Comparison of ENCODE assay signal across 14 mouse cellular contexts in the genomic region with DNA sequence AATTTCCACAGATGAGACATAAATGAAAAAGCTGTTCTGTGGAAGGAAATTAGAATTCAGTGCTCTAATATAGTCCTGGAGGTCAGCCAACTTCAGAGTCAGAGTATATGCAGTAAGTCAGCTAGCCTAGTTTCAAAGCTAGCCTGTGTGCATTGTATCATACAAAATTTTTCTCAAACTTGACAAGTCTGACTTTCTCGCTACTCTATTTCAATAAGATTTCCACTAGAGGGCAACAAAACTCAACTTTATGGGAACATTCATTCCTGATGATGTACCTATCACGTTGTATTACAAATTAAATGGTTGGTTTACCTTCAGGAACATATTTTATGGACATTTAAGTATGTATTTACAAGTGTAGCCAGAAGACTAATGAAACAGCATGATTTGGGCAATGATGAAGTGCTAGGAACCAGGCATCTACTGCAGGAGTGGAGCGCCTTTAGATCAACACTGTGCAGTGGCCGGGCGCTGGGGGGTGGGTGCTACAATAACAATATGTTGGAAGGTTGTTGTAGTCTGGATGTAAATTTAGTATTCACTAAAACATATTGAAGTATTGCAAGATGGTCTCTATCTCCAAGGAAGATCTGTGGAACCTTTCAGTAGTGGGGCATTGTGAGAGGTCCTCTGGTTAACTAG. TPM values are rescaled to one million over a fixed set of nuclear protein-coding genes. Genes with fewer than 3 reads are reported as not detected.
DNase-seq lines count a peak whose midpoint lies in the region; ATAC-seq and TF ChIP-seq lines count a peak whose summit lies in the region.
"Had no signal": no experiment of that assay in that cellular context is flagged by ENCODE, and none has a peak within 500 bp of the region (broad histone marks: within the 10 kb centered on the region; RNA-seq: fewer than 3 reads in every experiment).

No protein-coding gene starts in this region.

- peak; percentile 20; the same call in 1 of the 2 replicates for ATAC-seq in forebrain, embryonic 12.5 days (ENCODE audit: low FRiP score)
- ATAC-seq in forebrain, embryonic 11.5 days (replicated peaks; ENCODE audit: low FRiP score) = no peak
- peak; percentile 63; the same call in 1 of the 2 replicates for ATAC-seq in lung, embryonic 14.5 days (ENCODE audit: insufficient read depth)
- no peak for ATAC-seq in embryonic facial prominence, embryonic 14.5 days (ENCODE audit: low read depth)
- ATAC-seq in midbrain, postnatal 0 days (ENCODE audit: low FRiP score) = no peak

- no peak overlapping the region for H3K9ac ChIP-seq in forebrain, embryonic 12.5 days
- H3K9ac ChIP-seq in forebrain, embryonic 11.5 days (ENCODE audit: low read length) = no peak overlapping the region
- H3K9ac ChIP-seq in lung, embryonic 14.5 days = no peak overlapping the region
- no peak overlapping the region for H3K9ac ChIP-seq in embryonic facial prominence, embryonic 14.5 days (ENCODE audit: low read depth, low read length)
- H3K9ac ChIP-seq in midbrain, postnatal 0 days (replicated peaks; ENCODE audit: low read length, poor library complexity, severe bottlenecking) = no peak overlapping the region

- peak; percentile 56 for TF ChIP-seq CTCF in lung, embryonic 14.5 days (IDR thresholded peaks at IDR 0.05; ENCODE audit: low read depth)
- TF ChIP-seq CTCF in midbrain, postnatal 0 days (IDR thresholded peaks at IDR 0.05) = peak; percentile 73

- H3K4me2 ChIP-seq in forebrain, embryonic 12.5 days = no peak overlapping the region
- no peak overlapping the region for H3K4me2 ChIP-seq in forebrain, embryonic 11.5 days (ENCODE audit: low read depth, low read length, severe bottlenecking)
- H3K4me2 ChIP-seq in lung, embryonic 14.5 days = no peak overlapping the region
- no peak overlapping the region for H3K4me2 ChIP-seq in embryonic facial prominence, embryonic 14.5 days (ENCODE audit: low read depth, low read length)
- H3K4me2 ChIP-seq in midbrain, postnatal 0 days (ENCODE audit: low read depth, low read length, poor library complexity, severe bottlenecking) = no peak overlapping the region

- DNase-seq in forebrain, embryonic 11.5 days (ENCODE audit: low spot score) = no peak
- DNase-seq in lung, embryonic 14.5 days = peak; percentile 83
- DNase-seq in lung, postnatal 14 days = no peak
- DNase-seq in embryonic facial prominence, embryonic 14.5 days (ENCODE audit: low spot score) = peak; percentile 65
- DNase-seq in midbrain, postnatal 0 days (ENCODE audit: low spot score) = peak; percentile 71
- no peak for DNase-seq in left cerebral cortex, adult 11 months (ENCODE audit: low spot score)
- DNase-seq in left cerebral cortex, adult 18-20 months (ENCODE audit: low spot score in 2 of 2) = no peak
- DNase-seq: adrenal gland, postnatal 36 days; lung, adult 18-20 months had no signal

- H3K9me3 ChIP-seq in forebrain, embryonic 12.5 days = no peaks in the 10 kb centered on the region
- H3K9me3 ChIP-seq in forebrain, embryonic 11.5 days (ENCODE audit: control insufficient read depth, low read length) = no peaks in the 10 kb centered on the region
- no peaks in the 10 kb centered on the region for H3K9me3 ChIP-seq in lung, embryonic 14.5 days (ENCODE audit: low read depth, low read length)
- H3K9me3 ChIP-seq in embryonic facial prominence, embryonic 14.5 days (ENCODE audit: control insufficient read depth, low read length) = no peaks in the 10 kb centered on the region
- no peaks in the 10 kb centered on the region for H3K9me3 ChIP-seq in midbrain, postnatal 0 days (ENCODE audit: low read length)

- no peaks in the 10 kb centered on the region for H3K27me3 ChIP-seq in forebrain, embryonic 12.5 days
- H3K27me3 ChIP-seq in forebrain, embryonic 11.5 days (ENCODE audit: control insufficient read depth, insufficient read depth, low read length) = no peaks in the 10 kb centered on the region
- H3K27me3 ChIP-seq in lung, embryonic 14.5 days (ENCODE audit: insufficient read depth, low read length) = no peaks in the 10 kb centered on the region
- no peaks in the 10 kb centered on the region for H3K27me3 ChIP-seq in embryonic facial prominence, embryonic 14.5 days (replicated peaks; ENCODE audit: control insufficient read depth, insufficient read depth, low read length)
- no peaks in the 10 kb centered on the region for H3K27me3 ChIP-seq in midbrain, postnatal 0 days (ENCODE audit: insufficient read depth, low read length)

- 67% methylated on average over 5 of the region's 5 CpGs for WGBS in forebrain, embryonic 12.5 days
- WGBS in forebrain, embryonic 11.5 days = 68% methylated on average over 5 of the region's 5 CpGs
- 60% methylated on average over 5 of the region's 5 CpGs for WGBS in lung, embryonic 14.5 days
- WGBS in embryonic facial prominence, embryonic 14.5 days = 63% methylated on average over 5 of the region's 5 CpGs
- WGBS in midbrain, postnatal 0 days = 62% methylated on average over 5 of the region's 5 CpGs

- H3K4me1 ChIP-seq in forebrain, embryonic 12.5 days = no peaks in the 10 kb centered on the region
- no peaks in the 10 kb centered on the region for H3K4me1 ChIP-seq in forebrain, embryonic 11.5 days (replicated peaks; ENCODE audit: control insufficient read depth, insufficient read depth, low read length)
- H3K4me1 ChIP-seq in lung, embryonic 14.5 days (ENCODE audit: insufficient read depth) = no peaks in the 10 kb centered on the region
- no peaks in the 10 kb centered on the region for H3K4me1 ChIP-seq in embryonic facial prominence, embryonic 14.5 days (ENCODE audit: control insufficient read depth, insufficient read depth, low read length)
- no peaks in the 10 kb centered on the region for H3K4me1 ChIP-seq in midbrain, postnatal 0 days (ENCODE audit: insufficient read depth, low read length)

- no peaks in the 10 kb centered on the region for H3K36me3 ChIP-seq in forebrain, embryonic 12.5 days (replicated peaks)
- H3K36me3 ChIP-seq in forebrain, embryonic 11.5 days (ENCODE audit: control insufficient read depth, insufficient read depth, low read length) = no peaks in the 10 kb centered on the region
- no peaks in the 10 kb centered on the region for H3K36me3 ChIP-seq in lung, embryonic 14.5 days (ENCODE audit: insufficient read depth)
- H3K36me3 ChIP-seq in embryonic facial prominence, embryonic 14.5 days (ENCODE audit: control insufficient read depth, insufficient read depth, low read length) = no peaks in the 10 kb centered on the region
- H3K36me3 ChIP-seq in midbrain, postnatal 0 days (ENCODE audit: insufficient read depth, low read length) = no peaks in the 10 kb centered on the region

- H3K4me3 ChIP-seq in forebrain, embryonic 12.5 days (replicated peaks) = no peak overlapping the region
- H3K4me3 ChIP-seq in forebrain, embryonic 11.5 days (ENCODE audit: low read depth, low read length) = no peak overlapping the region
- no peak overlapping the region for H3K4me3 ChIP-seq in lung, embryonic 14.5 days (ENCODE audit: low read depth, low read length)
- no peak overlapping the region for H3K4me3 ChIP-seq in embryonic facial prominence, embryonic 14.5 days (ENCODE audit: low read depth, low read length)
- H3K4me3 ChIP-seq in midbrain, postnatal 0 days (ENCODE audit: low read depth, low read length) = no peak overlapping the region

- no peak overlapping the region for H3K27ac ChIP-seq in forebrain, embryonic 12.5 days
- H3K27ac ChIP-seq in forebrain, embryonic 11.5 days (ENCODE audit: low read depth, low read length) = no peak overlapping the region
- no peak overlapping the region for H3K27ac ChIP-seq in lung, embryonic 14.5 days (ENCODE audit: low read depth)
- no peak overlapping the region for H3K27ac ChIP-seq in embryonic facial prominence, embryonic 14.5 days (replicated peaks; ENCODE audit: low read depth, low read length)
- no peak overlapping the region for H3K27ac ChIP-seq in midbrain, postnatal 0 days (ENCODE audit: low read depth, low read length)

RNA-seq across cellular contexts. Expression of a gene that starts 21.6 kb away (rescaled TPM):
- polyA plus RNA-seq in forebrain, embryonic 12.5 days (2016; fragmentation: Nextera tagmentation; extraction: Ambion mirVana) = not detected in 2 replicates
- not detected in 2 replicates for polyA plus RNA-seq in forebrain, embryonic 11.5 days (2014; fragmentation: Nextera tagmentation; extraction: Ambion mirVana)
- polyA plus RNA-seq in lung, embryonic 14.5 days (2014; fragmentation: Nextera tagmentation; extraction: Ambion mirVana) = 9.0 and 9.2 TPM in 2 replicates
- polyA plus RNA-seq in embryonic facial prominence, embryonic 14.5 days (2014; fragmentation: Nextera tagmentation; extraction: Ambion mirVana) = not detected in 2 replicates
- not detected in 2 replicates for total RNA-seq in midbrain, postnatal 0 days (2014; rRNA removed)
- polyA plus RNA-seq in midbrain, postnatal 0 days (2015; fragmentation: Nextera tagmentation; extraction: Ambion mirVana) = not detected in 2 replicates
- total RNA-seq in left cerebral cortex, adult 18-20 months (2021) = not detected
- total RNA-seq: adrenal gland, postnatal 36 days; layer of hippocampus, adult 8-10 months; neutrophil, adult 5-6 weeks had no signal
- polyA plus RNA-seq: C2C12; heart, embryonic 14.5 days had no signal

RNA-seq across cellular contexts. Expression of a gene that starts 56.9 kb away (rescaled TPM):
- 0.22 and 0.43 TPM in 2 replicates for polyA plus RNA-seq in forebrain, embryonic 12.5 days (2016; fragmentation: Nextera tagmentation; extraction: Ambion mirVana)
- polyA plus RNA-seq in forebrain, embryonic 11.5 days (2014; fragmentation: Nextera tagmentation; extraction: Ambion mirVana) = 0.61 and 0.65 TPM in 2 replicates
- polyA plus RNA-seq in lung, embryonic 14.5 days (2014; fragmentation: Nextera tagmentation; extraction: Ambion mirVana) = 87.5 and 89.0 TPM in 2 replicates
- polyA plus RNA-seq in embryonic facial prominence, embryonic 14.5 days (2014; fragmentation: Nextera tagmentation; extraction: Ambion mirVana) = 7.0 and 8.7 TPM in 2 replicates
- total RNA-seq in midbrain, postnatal 0 days (2014; rRNA removed) = 0.66 TPM in 1 of 2 replicates, not detected in the other
- 0.47 and 0.49 TPM in 2 replicates for polyA plus RNA-seq in midbrain, postnatal 0 days (2015; fragmentation: Nextera tagmentation; extraction: Ambion mirVana)
- total RNA-seq in left cerebral cortex, adult 18-20 months (2021) = 1 to 10 TPM; 6.4 to 6.9 TPM
- total RNA-seq: neutrophil, adult 5-6 weeks had no signal

Comparison
In these comparisons a context has a peak if more than half of its experiments do, and no peak if none do; other contexts are left out.
1. ATAC-seq: peak in forebrain, embryonic 12.5 days (single experiment) and lung, embryonic 14.5 days (single experiment); none in forebrain, embryonic 11.5 days (single experiment), embryonic facial prominence, embryonic 14.5 days (single experiment) and midbrain, postnatal 0 days (single experiment).
2. DNase-seq: peak in lung, embryonic 14.5 days (single experiment), embryonic facial prominence, embryonic 14.5 days (single experiment) and midbrain, postnatal 0 days (single experiment); none in forebrain, embryonic 11.5 days (single experiment), lung, postnatal 14 days (single experiment), left cerebral cortex, adult 11 months (single experiment) and left cerebral cortex, adult 18-20 months (0 of 2).